Mouse (Mus musculus) urinary bladder, postnatal 25 days (tissue): Measurements from ENCODE around the gene Ralbp1.

Experiments
- DNase-seq: peaks from one replicate; pipeline ENCODE4 v3.0.0; 2022; ENCODE audit warnings: low spot score

Gene Ralbp1

DNA sequence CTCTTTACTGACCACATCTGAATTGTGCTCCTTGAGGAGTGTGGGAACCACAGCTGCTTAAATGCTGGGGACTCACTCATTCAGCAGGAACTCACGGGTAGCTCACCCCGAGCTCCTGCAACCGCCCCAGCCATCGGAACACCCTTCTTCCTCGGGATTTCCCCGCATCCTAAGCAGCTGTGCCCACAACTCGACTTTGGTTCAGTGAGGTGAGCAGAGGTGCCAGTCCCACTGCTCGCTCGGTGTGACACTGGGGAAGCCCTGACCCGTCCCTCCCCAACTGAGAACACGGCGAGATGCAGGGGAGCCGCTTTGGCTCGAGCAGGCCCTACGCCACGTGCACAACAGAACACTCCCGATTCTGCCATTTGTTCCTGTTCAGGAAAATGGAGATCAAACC, 35.1 kb downstream of the Ralbp1 start:
- DNase-seq, result no peak

DNA sequence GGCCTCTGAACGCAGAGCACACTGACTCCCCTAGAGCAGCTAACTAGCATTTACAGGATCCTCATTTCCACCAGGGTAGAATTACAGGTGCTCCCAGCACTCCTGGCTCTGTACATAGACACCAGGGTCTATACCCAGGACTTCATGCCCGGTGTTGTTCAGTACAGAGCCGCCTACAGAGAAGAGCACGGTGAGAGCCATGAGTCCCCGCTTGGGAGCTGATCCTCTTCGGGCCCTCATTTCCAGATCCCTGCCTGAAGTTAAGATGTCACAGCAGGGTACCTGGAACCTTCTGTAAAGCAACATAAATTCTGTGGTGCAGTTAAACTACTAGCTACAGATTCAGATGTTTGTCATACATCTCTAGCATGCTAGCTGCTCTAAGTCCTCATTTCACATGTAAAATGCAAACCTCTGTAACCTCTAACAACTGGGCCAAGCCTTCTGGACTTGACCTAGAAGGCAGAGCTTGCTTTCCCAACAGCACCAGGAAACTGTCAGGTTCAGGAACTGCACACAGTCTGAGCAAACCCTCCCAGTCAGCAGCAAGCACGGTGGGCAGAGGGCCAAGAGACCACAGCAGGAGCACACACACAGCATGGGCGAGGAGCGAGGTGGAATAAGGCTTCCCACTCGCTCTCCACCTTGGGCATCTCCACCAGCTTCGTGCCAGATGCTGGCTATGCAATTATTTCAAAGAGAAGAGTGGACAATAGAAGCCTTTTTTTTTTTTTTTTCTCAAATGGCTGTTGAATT, 37.7 kb downstream of the Ralbp1 start:
- no peak for DNase-seq

DNA sequence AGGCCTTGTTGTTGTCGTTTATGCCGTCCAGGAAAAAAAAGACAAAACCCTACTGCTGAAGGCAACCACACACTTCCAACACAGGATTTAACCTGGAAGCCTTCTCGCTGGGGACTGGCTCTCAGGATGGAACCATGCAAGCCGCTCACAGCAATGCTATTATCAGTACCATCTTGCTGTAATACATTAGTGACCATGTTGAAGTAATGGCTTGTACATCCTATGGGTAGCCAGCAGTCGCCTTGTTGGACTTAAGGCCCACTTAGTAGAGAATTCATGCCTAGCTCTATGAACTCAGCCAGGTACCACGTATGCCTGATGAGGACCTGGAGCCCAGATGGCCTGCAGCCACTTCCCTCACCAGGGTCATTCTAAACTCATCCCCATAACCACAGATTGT, 40.2 kb downstream of the Ralbp1 start:
- no peak for DNase-seq

DNA sequence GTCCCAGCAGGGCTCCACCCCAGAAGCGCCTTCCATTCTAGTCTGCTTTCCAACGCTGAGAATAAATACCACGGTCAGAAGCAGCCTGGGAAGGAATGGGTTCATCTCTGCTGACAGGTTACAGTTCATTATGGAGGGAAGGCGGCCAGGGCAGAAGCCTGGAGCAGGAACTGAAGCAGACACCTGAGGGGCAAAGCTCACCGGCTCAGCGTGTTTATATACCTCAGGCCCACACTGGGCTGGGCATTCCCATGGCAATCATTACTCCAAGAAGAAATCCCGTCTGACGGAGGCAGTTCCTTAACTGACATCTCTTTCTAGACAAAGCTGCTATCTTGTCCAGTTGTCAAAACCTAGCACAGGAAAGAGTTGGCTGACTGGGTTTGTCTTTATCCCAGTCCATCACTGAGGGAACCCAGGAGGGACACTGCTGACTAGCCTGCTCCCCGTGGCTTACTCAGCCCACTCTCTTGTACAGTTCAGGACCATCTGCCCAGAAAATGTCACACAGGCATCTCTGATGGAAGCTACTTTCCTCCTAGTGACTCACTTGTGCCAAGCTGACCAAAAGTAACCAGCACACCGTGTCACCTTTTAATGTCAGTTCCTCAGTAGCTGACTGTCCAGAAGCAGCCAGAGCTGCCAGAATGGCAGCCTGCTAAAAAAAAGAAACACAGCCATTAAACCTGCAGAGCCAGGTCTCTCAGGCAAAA, 42.8 kb downstream of the Ralbp1 start:
- no peak for DNase-seq

DNA sequence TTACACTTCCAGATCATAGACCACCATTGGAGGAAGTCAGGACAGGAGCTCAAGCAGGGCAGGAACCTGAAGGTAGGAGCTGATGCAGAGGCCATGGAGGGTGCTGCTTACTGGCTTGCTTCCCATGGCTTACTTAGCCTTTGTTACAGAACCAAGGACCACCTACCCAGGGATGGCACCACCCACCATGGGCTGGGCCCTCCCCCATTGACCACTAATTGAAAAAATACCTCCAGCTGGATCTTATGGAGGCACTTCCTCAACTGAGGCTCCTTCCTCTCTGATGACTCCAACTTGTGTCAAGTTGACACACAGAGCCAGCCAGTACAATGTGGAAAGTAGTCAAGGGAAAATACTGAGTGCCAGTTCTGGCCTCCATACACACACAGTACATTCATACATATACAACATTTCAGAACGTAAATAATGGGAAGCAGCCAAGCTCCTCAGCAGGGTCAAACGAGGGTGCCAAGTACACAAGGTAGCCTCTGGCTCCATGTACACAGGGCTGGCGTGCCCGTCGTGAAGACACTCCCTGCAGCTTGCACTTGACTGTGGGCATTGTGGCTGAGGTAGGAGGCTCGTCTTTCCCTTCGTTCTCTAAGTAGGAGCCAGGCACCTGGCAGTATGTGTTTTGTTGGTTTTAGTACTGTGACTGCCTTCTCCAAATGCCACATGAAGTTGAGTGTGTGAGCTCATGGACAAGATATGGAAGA, 45.9 kb downstream of the Ralbp1 start:
- DNase-seq, result no peak

DNA sequence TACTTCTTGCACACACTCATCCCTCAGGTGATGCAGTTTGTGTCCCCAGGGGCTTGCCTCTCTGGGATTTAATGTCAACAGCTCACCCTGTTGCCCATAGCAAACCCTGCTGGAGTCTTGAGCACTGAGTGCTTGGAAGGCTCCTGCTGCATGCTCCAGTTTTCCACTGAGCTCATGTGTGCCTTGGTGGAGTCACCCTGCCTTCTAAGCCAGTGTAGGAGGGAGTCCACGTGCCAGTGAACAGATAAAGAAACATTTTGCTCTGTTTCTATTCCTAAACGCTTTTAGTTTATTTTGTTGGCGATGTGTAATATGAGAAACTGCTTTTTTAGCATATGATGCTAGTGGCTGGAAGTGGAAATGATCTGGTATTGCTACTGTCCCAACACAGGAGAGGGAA, 48.9 kb downstream of the Ralbp1 start:
- DNase-seq, result no peak

DNA sequence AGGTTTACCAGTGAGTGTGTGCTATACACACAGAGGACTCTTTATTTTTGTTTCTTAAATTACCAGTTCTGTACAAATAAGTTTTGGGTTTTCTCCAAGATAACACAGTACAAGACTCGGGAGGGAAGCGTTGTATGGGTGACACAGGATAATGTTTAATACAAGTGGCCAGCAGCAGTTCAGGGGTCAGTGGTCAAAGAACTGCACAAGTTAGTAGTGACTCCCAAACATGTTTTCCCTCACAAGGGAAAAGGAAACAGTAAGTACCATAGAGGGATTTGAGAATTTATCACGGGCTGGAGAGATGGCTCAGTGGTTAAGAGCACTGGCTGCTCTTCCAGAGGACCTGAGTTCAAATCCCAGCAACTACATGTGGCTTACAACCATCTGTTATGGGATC, 51.7 kb downstream of the Ralbp1 start:
- no peak for DNase-seq

DNA sequence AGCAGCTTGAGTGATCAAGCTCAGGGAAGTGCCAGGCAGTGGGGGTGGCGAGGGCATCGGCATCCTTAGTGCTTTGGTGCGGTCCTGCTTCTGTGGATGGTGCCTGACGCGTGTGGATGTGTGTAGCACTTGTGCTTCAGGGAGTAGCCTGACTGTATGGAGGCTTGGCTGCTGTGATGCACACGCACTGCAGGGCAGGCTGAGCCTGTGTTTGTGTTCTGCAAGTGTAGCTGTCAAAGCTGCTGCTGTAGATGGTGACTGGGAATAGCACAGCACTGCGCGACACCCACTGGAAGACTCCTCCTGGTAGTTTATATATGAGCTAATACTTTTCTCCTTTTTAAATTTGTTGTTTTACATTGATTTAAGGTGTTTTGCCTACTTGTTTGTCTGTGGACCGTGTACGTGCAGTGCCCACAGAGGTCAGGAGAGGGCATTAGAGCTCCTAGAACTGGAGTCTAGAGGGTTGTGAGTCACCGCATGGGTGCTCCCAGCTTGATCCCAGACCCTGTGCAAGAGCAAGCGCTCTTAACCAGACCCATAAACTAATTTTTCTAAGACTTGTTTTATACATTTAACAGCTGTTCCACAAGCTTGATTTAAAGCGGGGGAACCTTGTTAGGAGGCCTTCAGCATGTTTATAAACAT, 55.3 kb downstream of the Ralbp1 start:
- no peak for DNase-seq

DNA sequence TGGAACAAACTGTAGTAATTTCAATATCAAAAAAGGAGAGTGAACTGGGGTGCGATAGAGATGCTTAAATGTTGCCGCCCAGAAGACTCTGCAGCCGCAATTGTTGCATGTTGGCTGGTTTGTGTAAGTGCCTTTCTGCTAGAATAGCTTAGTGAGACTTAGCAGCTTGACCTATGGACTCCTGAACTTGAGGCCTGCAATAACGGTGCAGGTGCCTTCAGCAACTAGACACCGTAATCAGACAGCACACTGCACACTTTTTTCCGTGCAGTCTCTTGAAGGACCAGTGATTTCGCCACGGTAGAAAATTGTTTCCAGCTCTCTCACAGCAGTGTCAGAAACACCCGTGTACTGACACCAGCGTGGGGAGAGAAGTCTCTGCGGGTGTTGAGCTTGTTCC, 56.6 kb downstream of the Ralbp1 start:
- DNase-seq, result no peak

DNA sequence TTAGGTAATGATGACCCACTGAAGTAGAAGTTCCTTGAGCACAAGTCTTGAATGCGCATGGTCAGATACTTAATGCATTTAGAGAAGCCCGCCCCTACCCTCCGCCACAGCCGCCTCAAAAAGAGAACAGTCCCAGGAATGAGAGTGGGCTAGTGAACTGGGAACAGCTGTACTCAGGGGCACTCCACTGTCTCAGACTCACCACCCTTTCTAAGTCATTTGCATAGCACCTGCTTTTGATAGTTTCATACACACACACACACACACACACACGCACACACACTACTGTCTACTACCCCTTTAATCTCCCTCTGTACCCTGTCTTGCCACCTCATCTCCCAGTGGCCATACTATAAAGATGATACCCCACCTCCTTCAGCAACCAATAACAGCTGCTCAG, 57.7 kb downstream of the Ralbp1 start:
- no peak for DNase-seq

DNA sequence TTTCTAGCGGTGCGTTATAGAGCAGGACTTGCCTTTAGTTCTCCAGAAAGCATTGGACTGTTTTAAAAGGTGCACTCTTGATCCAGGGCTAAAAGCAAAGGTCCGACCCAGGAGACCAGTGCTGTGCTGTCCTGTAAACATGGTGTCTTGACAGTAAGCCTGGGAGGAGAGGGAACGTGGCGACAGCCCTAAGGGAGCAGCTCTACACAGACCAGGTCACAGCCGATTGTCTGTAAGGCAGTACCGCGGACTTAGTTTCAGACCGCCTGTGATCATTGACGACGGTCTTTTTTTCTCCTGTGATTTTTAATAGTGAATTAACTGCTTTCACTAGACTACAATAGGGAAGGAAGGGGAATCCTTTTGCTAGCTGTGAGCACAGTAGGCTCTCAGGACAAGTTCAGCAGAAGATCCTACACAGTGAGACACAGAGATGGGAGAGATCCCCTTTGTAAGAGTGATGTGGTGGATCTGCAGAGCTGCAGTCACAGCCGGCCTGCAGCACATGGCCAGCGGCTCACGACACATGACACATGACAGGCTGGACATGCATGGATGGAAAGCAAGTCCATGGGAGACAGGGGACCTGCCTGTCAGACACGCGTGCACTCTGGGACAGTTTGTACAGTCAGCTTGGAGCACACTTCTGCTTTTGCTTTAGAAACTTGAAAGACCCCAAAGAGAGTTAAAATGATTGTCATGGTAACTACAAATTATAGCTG, 58.3 kb downstream of the Ralbp1 start:
- DNase-seq, result no peak

DNA sequence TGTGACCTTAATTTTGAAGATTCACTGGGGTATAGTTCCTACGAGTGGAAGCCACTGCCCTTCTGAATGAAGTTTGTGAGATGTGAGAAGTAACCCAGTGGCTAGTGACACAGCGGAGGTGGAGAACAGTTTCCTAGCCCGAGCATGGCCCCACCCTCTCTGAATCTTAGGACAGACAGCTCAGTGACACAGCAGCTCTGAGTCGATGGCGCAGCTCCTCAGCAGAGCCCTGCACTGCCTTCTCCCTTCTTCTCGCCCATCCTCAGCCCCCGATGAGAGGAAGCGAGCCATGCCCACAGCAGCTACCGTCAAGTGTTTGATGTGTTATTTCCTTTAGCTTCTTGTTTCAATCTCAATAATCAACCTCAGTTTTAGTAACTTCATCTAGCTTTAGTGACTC, 59.3 kb downstream of the Ralbp1 start:
- DNase-seq, result no peak

DNA sequence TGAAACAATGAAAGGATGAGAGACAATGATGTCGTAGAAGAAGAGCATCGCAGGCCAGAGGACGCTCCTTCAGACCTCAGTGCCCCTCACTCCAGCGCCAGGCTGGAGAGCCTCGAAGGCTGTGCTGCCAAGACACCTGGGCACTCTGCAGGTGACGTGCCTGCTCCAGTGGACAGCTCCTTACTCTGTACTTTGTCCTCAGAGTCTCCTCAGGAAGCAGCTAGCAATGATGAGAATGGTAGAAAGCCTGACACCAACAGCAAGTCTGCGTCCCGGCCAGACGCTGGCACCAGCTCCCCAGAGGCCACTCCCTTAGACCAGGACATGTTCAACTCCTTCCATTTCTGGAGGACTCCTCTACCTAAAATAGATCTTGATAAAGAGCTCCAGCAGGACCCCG, 61.4 kb downstream of the Ralbp1 start:
- no peak for DNase-seq

DNA sequence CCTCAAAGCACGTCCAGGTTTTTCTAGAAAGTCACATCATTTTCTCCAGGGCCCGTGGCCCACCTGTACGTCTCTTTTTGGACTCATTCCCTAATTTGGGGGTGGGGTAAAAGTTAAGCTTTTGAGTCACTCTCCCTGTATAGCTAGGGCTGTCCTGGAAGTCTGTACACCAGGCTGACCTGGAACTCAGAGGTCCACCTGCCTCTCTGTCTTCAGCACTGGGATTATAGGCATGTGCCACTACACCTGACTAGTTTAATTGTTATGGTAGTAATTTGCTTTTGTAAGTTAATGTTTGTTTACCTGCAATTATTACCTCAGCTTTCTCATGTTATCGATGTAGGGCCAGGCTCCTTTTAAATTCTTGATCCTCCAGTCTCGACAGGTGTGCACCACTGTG, 63.2 kb downstream of the Ralbp1 start:
- DNase-seq, result no peak

DNA sequence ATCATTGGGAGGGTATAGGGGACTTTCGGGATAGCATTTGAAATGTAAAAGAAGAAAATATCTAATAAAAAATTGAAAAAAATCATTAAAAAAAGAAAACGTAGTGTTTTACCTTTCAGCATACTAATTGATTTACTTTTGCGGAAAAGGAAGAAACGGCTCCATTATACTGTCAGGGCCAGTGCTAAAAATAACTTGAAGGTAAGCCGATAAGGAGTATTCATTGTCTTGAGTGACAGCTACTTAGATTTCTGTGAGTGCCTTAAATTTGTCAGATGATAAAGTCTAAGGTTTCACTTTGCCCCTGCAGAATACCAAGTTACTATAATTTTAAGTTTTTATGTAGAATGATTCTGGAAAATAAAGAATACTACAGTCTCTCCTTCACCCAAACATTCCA, 65.4 kb downstream of the Ralbp1 start:
- no peak for DNase-seq

DNA sequence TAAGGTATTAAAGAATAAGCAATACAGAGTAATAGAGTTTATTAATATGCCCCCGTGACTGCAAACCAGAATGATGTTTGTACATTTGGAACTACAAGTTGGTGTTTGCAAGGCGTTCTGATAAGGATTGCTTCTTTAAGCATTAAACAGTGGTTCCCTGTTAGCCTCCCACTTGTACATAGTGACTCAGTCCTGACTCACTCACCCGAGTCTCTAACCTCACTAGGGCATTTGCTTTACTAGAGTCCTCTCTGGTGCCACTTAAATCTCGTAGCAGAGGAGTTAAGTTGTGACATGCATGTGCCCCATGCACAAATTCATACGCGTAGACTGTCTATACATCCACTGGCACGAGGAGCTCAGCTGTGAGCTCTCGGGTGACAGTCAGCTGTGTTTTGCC, 71.8 kb downstream of the Ralbp1 start:
- DNase-seq, result no peak

DNA sequence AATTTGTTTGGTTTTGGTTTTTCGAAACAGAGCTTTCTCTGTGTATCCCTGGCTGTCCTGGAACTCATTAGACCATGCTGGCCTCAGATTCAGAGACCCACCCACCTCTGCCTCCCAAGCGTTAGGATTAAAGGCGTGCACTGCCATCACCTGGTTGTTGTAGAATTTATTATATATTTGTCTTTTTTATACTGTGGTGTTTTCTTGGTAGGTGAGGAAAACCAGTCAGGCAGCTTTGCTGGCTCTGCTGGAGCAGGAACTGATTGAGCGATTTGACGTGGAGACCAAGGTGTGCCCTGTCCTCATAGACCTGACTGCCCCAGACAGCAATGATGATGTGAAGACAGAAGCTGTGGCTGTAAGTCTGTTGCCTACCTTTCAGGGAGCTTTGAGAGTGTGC, 74.6 kb downstream of the Ralbp1 start:
- no peak for DNase-seq

DNA sequence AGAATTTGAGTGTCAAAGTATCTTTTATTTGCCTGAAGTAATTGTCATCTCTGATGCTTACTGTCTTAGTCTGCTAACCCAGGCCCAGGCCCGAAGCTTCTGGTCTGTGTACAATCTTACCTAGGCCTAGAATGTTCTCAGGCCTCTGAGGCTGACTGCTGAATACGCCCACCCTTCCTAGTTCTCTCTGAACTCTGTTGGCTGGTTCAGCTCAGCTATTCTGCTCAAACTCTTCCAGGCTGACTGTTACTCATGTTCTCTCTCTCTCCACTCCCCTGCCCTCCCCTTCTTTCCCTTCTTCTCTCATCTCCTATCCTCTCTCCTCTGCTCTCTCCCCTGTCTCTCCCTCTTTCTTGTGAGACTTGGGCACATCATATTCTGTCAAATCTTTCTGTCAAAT, 79.2 kb downstream of the Ralbp1 start:
- DNase-seq, result no peak

DNA sequence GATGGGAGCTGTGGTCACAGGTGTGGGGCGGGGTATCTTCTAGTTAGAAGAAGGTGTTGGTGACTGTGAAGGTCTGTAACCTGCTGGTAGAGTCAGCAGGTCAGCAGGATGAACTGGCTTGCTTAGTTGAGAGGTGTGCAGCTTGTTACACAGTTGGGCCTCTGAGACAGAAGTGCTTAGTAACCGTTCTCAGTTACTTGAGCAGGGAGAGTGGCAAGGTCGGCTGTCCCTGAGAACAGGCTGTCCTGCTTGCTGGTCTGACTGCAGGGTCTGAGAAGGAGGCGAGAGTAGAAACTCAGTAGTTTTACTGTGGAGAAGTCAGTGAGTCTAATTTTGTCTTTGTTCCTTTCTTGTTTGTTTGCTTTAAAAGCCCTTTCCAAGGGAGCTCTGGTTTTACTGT, 79.6 kb downstream of the Ralbp1 start:
- DNase-seq, result no peak

DNA sequence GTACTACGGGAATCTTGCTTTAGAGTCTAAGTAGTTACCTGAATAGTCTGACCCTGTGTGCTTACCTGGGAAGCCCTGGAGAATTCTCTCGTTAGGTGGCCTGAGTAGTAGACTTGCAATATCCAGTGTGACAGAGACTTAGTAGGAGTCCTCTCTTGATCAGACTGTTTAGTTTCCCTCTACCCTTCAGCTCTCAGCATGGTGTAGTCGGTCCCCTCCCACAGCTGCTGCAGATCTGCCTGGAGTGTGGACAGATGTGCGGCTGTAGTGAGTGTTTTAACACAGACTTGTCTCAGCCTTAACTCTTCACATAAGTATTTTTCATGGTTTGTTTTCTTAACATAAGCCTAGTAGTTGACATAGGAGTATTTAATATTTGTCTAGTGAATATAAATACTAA, 83.6 kb downstream of the Ralbp1 start:
- no peak for DNase-seq

DNA sequence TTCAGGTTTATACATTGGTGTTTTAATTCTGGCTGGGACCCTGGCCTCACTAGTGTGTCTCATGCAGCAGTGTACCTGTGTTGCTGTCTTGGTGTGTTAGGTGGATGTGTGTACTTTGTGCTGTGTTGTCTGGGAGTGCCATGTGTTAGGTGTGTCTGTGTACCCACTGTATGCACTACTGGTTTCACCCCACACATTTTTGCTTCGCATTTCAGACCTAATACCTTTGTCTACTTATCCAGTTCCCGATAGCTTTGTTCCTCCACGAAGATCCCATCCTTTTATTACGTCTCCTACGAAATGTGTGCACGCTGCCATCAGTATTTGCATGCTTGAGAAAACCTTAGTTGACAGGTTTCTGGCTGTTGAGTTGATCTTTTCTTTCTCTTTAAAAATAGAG, 85.1 kb downstream of the Ralbp1 start:
- no peak for DNase-seq

DNA sequence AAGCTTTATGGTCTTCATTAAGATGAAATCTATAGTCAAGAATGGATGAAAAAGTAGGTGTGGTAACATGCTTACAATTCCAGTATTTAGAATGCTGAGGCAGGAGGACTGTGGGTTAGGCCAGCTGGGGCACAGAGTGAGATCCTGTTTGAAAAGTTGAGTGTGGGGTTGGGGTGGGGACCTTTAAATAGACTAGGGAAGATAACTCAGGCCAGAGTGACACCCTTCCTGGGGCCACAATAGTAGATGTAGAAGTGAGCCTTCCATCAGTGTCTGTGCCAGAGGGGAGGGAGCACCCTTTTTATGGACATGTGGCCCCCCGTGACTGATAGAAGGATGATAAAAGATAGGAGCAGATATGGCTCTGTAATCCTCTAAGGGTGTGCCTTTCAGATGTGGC, 86.2 kb downstream of the Ralbp1 start:
- DNase-seq, result no peak
